Mouse (Mus musculus): ENCODE measurements around the gene Cinp. TPM values are rescaled to one million over a fixed set of nuclear protein-coding genes. Genes with fewer than 3 reads are reported as not detected.

Cinp gene
- polyA plus RNA-seq (2014; fragmentation: Nextera tagmentation; extraction: Ambion mirVana): 85.0 and 99.5 TPM in 2 replicates

DNA sequence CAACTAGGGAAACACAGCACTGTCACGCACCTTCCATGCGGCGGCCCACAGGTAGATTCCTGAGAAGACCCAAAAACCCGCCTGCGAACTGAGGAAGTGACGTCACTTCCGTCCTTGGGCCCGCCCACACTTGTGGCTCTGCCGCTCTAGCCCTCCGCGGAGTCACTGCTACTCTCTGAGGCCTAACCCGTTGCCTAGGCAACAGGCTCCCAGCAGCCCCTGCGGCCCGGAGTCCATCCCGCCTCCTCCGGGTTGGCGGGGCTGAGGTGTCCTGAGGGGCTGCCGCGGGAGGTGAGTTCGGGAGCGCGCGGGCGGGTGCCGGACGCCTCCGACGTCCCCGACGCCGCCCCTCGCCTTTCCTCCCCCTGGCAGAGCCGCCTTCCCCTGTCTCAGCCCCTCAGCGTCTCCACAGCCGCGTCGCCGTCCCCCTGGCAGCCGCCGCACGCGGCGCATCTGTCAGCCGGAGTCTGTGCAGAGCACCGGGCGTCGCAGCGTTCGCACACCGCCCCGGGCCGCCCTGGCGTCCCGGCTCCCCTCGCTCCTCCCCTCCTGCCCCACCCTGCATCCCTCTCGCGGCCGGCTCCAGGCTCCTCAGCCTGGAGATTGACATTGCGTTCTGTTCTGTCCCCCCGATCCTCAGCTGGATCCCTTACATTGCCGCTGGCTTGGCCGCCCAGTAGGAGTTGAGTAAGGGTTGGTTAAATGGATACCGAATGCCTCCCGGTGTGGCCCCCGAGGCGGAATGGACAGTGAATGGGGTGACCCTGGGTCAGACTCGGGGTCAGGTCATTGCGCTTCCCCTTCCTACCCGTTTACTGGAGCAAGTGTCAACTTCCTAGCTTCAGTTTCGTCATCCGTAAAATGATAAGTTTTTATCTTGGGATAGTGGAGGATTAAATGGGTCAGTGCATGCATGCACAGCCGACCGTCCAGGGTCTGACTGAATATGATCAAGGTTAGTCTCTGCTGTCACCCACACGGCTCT lies at the start of gene Cinp, which contains the start of gene Tecpr2:
Gene Cinp (minus strand): TSS at position 110 of the 985 bp plus-strand sequence.
Gene Tecpr2 (plus strand): TSS at position 229 of the 985 bp plus-strand sequence.
- ATAC-seq (replicated peaks; ENCODE audit: low FRiP score, low TSS enrichment, low read depth): peak; percentile 100
- WGBS: under 1% methylated on average over 60 of the region's 74 CpGs

DNA sequence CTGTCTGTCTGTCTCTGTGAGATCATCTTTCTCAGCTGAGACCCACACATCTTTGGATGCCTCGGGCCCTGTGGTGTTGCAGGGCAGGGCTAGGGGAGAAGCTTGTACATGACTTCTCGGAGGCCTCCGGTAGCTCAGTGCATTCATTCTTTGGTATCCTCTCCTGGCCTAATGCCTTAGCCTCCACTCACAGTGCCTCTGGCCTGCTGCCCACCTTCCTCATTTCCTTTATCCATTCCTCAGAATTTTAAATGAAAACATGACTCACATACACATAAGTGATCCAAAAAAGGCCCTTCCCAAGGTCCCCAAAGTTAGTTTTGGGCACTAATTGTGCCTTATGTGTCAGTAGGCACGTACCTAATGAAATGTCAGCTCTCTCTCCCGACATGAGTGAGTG lies 48.6 kb upstream of the Cinp start:
- Histone ChIP-seq H3K36me3 (ENCODE audit: control insufficient read depth, insufficient read depth, low read length) (peaks cover 39% of the 10 kb centered on the region), H3K27me3 (replicated peaks; ENCODE audit: control insufficient read depth, insufficient read depth, low read length) (no peaks in the 10 kb centered on the region), H3K4me3 (ENCODE audit: low read depth, low read length) (no peak overlapping the region), H3K9ac (ENCODE audit: low read length) (no peak overlapping the region), H3K4me2 (ENCODE audit: low read length) (no peak overlapping the region), H3K9me3 (ENCODE audit: control insufficient read depth, low read length) (no peaks in the 10 kb centered on the region), H3K27ac (ENCODE audit: low read depth) (no peak overlapping the region), H3K4me1 (replicated peaks; ENCODE audit: control insufficient read depth, insufficient read depth, low read length) (no peaks in the 10 kb centered on the region)
- DNase-seq (ENCODE audit: low spot score) (no peak), ATAC-seq (replicated peaks; ENCODE audit: low FRiP score, low TSS enrichment, low read depth) (no peak)
- WGBS: 87% methylated on average over 5 of the region's 5 CpGs

More for the DNA sequence above, at the start of gene Cinp, which contains the start of gene Tecpr2:
- Histone ChIP-seq H3K36me3 (ENCODE audit: control insufficient read depth, insufficient read depth, low read length) (no peaks in the 10 kb centered on the region), H3K9ac (ENCODE audit: low read length) (peak within 1 kb of the TSS; percentile 73), H3K4me2 (ENCODE audit: low read length) (peak within 1 kb of the TSS; percentile 95), H3K4me1 (replicated peaks; ENCODE audit: control insufficient read depth, insufficient read depth, low read length) (peaks cover 16% of the 10 kb centered on the region; the same call in 1 of the 2 replicates), H3K4me3 (ENCODE audit: low read depth, low read length) (peak within 1 kb of the TSS; percentile 91), H3K9me3 (ENCODE audit: control insufficient read depth, low read length) (no peaks in the 10 kb centered on the region), H3K27ac (ENCODE audit: low read depth) (peak within 1 kb of the TSS; percentile 80), H3K27me3 (replicated peaks; ENCODE audit: control insufficient read depth, insufficient read depth, low read length) (no peaks in the 10 kb centered on the region)
- peak; percentile 95 for DNase-seq (ENCODE audit: low spot score)

DNA sequence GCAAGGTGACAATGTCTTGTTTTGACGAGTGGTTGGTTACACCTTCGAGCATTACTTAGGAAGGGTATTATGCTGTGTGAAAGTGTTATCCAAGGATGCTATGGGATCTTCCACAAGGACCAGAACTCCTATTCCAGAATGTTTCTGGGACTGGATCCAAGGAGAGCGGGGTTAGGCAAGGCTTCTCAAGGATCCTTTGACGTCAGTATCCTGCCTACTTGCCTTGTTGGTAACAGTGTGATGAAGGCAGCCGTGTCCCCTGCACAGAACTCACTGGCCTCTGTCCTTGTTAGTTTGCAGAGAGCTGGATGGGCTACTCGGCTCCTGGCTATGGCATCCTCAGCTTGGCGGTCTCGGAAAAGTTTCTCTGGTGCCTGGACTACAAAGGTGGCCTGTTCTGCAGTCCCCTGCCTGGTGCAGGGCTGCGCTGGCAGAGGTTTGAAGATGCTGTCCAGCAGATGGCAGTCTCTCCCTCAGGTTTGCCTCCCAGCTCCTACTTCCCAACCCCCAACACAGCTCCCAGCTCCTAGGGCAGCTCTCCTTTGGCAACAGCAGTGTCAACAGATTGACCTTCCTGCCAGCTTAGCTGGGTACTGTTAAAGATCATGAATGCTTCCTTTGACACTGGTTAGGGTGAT lies 47.2 kb upstream of the Cinp start:
- Histone ChIP-seq H3K27ac (ENCODE audit: low read depth) (no peak overlapping the region), H3K4me3 (ENCODE audit: low read depth, low read length) (no peak overlapping the region), H3K9ac (ENCODE audit: low read length) (no peak overlapping the region), H3K4me1 (replicated peaks; ENCODE audit: control insufficient read depth, insufficient read depth, low read length) (no peaks in the 10 kb centered on the region), H3K4me2 (ENCODE audit: low read length) (no peak overlapping the region), H3K9me3 (ENCODE audit: control insufficient read depth, low read length) (no peaks in the 10 kb centered on the region), H3K36me3 (ENCODE audit: control insufficient read depth, insufficient read depth, low read length) (peaks cover 52% of the 10 kb centered on the region), H3K27me3 (replicated peaks; ENCODE audit: control insufficient read depth, insufficient read depth, low read length) (no peaks in the 10 kb centered on the region)
- 63% methylated on average over 9 of the region's 9 CpGs for WGBS
- 0 out of 2 replicates have a peak, but pooled peaks have one; percentile 77 for ATAC-seq (replicated peaks; ENCODE audit: low FRiP score, low TSS enrichment, low read depth)
- DNase-seq (ENCODE audit: low spot score): peak; percentile 82

GRCm38 (mm10) chr12:110932820-110933219 lies 43.9 kb upstream of the Cinp start:
- ATAC-seq (replicated peaks; ENCODE audit: low FRiP score, low TSS enrichment, low read depth): no peak
- no peaks in the 10 kb centered on the region for H3K27me3 ChIP-seq (replicated peaks; ENCODE audit: control insufficient read depth, insufficient read depth, low read length)
- no peak for DNase-seq (ENCODE audit: low spot score)
- H3K9me3 ChIP-seq (ENCODE audit: control insufficient read depth, low read length): no peaks in the 10 kb centered on the region
- H3K4me2 ChIP-seq (ENCODE audit: low read length): no peak overlapping the region
- WGBS: 76% methylated on average over 5 of the region's 5 CpGs
- H3K9ac ChIP-seq (ENCODE audit: low read length): no peak overlapping the region
- H3K4me3 ChIP-seq (ENCODE audit: low read depth, low read length): no peak overlapping the region
- peaks cover 43% of the 10 kb centered on the region for H3K36me3 ChIP-seq (ENCODE audit: control insufficient read depth, insufficient read depth, low read length)
- H3K27ac ChIP-seq (ENCODE audit: low read depth): no peak overlapping the region
- H3K4me1 ChIP-seq (replicated peaks; ENCODE audit: control insufficient read depth, insufficient read depth, low read length): no peaks in the 10 kb centered on the region

DNA sequence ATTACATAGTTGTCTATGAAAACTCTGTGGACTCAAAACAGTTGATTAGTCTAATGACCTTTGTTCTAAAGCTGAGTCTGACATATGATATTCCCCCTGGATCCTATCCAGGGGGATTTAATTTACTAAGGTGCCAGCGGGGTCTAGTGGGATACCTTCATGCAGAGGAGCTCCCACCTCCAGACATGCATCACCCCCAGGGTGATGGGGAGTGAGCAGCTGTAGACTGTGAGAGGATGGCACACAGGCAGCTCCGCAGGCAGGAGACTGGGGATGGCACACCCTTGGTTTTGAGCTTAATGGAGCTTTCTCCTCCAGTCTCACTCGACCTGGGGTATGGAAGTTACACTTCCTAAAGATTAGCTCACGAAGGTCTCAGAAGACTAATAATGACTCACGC lies 32.6 kb upstream of the Cinp start:
- Histone ChIP-seq H3K9me3 (ENCODE audit: control insufficient read depth, low read length) (no peaks in the 10 kb centered on the region), H3K27ac (ENCODE audit: low read depth) (no peak overlapping the region), H3K4me3 (ENCODE audit: low read depth, low read length) (no peak overlapping the region), H3K36me3 (ENCODE audit: control insufficient read depth, insufficient read depth, low read length) (peaks cover 24% of the 10 kb centered on the region), H3K9ac (ENCODE audit: low read length) (no peak overlapping the region), H3K27me3 (replicated peaks; ENCODE audit: control insufficient read depth, insufficient read depth, low read length) (no peaks in the 10 kb centered on the region), H3K4me1 (replicated peaks; ENCODE audit: control insufficient read depth, insufficient read depth, low read length) (no peaks in the 10 kb centered on the region), H3K4me2 (ENCODE audit: low read length) (no peak overlapping the region)
- WGBS: 90% methylated on average over 5 of the region's 5 CpGs
- DNase-seq (ENCODE audit: low spot score): no peak
- no peak for ATAC-seq (replicated peaks; ENCODE audit: low FRiP score, low TSS enrichment, low read depth)

DNA sequence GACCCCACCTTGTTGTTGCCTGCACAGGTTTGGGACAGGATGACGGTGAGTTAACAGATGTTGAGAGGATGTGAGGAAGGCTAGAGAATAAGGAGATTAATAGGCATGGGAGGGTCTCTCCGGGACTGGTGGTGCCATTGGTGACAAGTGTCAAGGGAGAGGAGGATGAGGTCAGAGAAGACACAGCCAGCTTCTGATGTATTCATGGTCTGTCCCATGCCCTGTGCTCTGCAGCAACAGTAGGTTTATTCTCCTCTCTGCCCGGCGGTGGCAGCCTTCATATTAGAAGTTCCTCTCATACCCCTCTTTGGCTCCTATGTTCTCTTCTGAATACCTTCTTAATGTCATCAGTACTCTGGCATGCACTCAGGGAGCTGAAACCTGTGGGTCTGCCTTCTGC lies 31.3 kb upstream of the Cinp start:
- DNase-seq (ENCODE audit: low spot score) (no peak), ATAC-seq (replicated peaks; ENCODE audit: low FRiP score, low TSS enrichment, low read depth) (no peak)
- Histone ChIP-seq H3K27me3 (replicated peaks; ENCODE audit: control insufficient read depth, insufficient read depth, low read length) (no peaks in the 10 kb centered on the region), H3K9ac (ENCODE audit: low read length) (no peak overlapping the region), H3K4me2 (ENCODE audit: low read length) (no peak overlapping the region), H3K4me3 (ENCODE audit: low read depth, low read length) (no peak overlapping the region), H3K36me3 (ENCODE audit: control insufficient read depth, insufficient read depth, low read length) (peaks cover 30% of the 10 kb centered on the region), H3K9me3 (ENCODE audit: control insufficient read depth, low read length) (no peaks in the 10 kb centered on the region), H3K4me1 (replicated peaks; ENCODE audit: control insufficient read depth, insufficient read depth, low read length) (no peaks in the 10 kb centered on the region), H3K27ac (ENCODE audit: low read depth) (no peak overlapping the region)
- 95% methylated on average over 4 of the region's 4 CpGs for WGBS

DNA sequence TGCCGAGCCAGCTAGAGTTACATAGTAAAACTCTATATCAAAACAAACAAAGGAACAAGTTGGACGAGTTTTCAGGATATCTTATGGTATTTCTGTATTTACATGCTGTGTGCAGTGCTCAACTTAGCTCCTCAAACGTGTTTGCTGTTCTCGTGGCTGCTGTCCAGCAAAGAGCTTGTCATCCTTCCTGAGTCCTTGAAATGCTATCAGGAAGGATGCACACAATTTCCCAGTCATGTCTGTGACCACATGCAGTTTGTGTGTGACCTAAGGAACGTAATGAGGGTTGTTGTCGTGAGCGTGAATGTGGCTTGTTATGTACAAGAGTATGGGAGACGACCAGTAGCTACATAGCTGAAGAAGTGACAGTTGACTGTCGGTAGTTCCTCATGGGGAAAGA lies 26.8 kb upstream of the Cinp start:
- H3K4me3 ChIP-seq (ENCODE audit: low read depth, low read length): no peak overlapping the region
- DNase-seq (ENCODE audit: low spot score) (no peak), ATAC-seq (replicated peaks; ENCODE audit: low FRiP score, low TSS enrichment, low read depth) (no peak)
- no peaks in the 10 kb centered on the region for H3K27me3 ChIP-seq (replicated peaks; ENCODE audit: control insufficient read depth, insufficient read depth, low read length)
- no peak overlapping the region for H3K27ac ChIP-seq (ENCODE audit: low read depth)
- no peaks in the 10 kb centered on the region for H3K4me1 ChIP-seq (replicated peaks; ENCODE audit: control insufficient read depth, insufficient read depth, low read length)
- H3K9me3 ChIP-seq (ENCODE audit: control insufficient read depth, low read length): no peaks in the 10 kb centered on the region
- 78% methylated on average over 9 of the region's 9 CpGs for WGBS
- H3K4me2 ChIP-seq (ENCODE audit: low read length): no peak overlapping the region
- H3K9ac ChIP-seq (ENCODE audit: low read length): no peak overlapping the region
- peaks cover 29% of the 10 kb centered on the region for H3K36me3 ChIP-seq (ENCODE audit: control insufficient read depth, insufficient read depth, low read length)

- Histone ChIP-seq H3K4me3 (ENCODE audit: low read depth, low read length) (no peak overlapping the region), H3K27me3 (replicated peaks; ENCODE audit: control insufficient read depth, insufficient read depth, low read length) (no peaks in the 10 kb centered on the region), H3K4me2 (ENCODE audit: low read length) (no peak overlapping the region), H3K4me1 (replicated peaks; ENCODE audit: control insufficient read depth, insufficient read depth, low read length) (no peaks in the 10 kb centered on the region), H3K27ac (ENCODE audit: low read depth) (no peak overlapping the region), H3K36me3 (ENCODE audit: control insufficient read depth, insufficient read depth, low read length) (no peaks in the 10 kb centered on the region), H3K9ac (ENCODE audit: low read length) (no peak overlapping the region), H3K9me3 (ENCODE audit: control insufficient read depth, low read length) (no peaks in the 10 kb centered on the region)
- 94% methylated on average over 2 of the region's 2 CpGs for WGBS
- no peak for ATAC-seq (replicated peaks; ENCODE audit: low FRiP score, low TSS enrichment, low read depth)
- no peak for DNase-seq (ENCODE audit: low spot score)
Observed at GRCm38 (mm10) chr12:110909962-110910361, 21.0 kb upstream of the Cinp start.

All from intestine, embryonic 14.5 days (tissue).